Mouse (Mus musculus) cerebellum, postnatal 36 days (tissue): Measurements from ENCODE around the gene Gm3317.
"Not testable (repeated sequence)": the region's sequence is repeated elsewhere in the genome, so short reads cannot be mapped to it uniquely, and the experiment has no call there.

Experiments
- DNase-seq, 2 experiments: peaks; one replicate each; pipeline ENCODE4 v3.0.0; 2021 to 2022; ENCODE audit warnings: mixed read lengths in 2 of 2

Gene Gm3317

GRCm38 (mm10) chr14:5164235-5164634 is at the start of gene Gm3317:
Gene Gm3317, plus strand, starts transcription at chr14:5164535.
- DNase-seq: not testable (repeated sequence)

GRCm38 (mm10) chr14:5131219-5131618 is 33.1 kb upstream of the Gm3317 start, which contains the start of gene Gm8279:
Gene Gm8279, plus strand, starts transcription at chr14:5131519.
- DNase-seq: not testable (repeated sequence)

DNA sequence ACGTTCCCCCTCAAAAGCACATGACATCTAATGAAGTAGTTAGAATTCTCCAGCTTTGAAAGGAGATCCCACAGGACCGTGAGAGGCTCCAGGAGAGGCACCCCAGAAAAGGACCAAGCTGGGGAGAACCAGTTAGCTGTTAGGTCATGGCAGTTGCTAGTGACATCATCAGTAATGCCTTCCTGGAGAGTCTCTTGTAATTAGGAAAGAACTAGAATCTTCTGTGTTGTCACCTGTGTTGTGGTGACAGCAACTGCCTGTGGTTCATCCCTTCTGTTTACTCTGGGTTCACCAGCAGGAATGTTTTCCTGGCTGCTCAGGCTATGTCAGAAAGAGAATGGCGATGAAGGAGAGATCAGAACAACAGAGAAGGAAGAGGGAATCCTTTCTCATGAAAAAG is 21.2 kb downstream of the Gm3317 start, which contains the start of gene Gm8271:
Gm8271 (plus strand) TSS at position 301 of the 400 bp plus-strand sequence.
- not testable (repeated sequence) for DNase-seq
